8 mouse cellular contexts compared by ENCODE assay signal in the genomic region with DNA sequence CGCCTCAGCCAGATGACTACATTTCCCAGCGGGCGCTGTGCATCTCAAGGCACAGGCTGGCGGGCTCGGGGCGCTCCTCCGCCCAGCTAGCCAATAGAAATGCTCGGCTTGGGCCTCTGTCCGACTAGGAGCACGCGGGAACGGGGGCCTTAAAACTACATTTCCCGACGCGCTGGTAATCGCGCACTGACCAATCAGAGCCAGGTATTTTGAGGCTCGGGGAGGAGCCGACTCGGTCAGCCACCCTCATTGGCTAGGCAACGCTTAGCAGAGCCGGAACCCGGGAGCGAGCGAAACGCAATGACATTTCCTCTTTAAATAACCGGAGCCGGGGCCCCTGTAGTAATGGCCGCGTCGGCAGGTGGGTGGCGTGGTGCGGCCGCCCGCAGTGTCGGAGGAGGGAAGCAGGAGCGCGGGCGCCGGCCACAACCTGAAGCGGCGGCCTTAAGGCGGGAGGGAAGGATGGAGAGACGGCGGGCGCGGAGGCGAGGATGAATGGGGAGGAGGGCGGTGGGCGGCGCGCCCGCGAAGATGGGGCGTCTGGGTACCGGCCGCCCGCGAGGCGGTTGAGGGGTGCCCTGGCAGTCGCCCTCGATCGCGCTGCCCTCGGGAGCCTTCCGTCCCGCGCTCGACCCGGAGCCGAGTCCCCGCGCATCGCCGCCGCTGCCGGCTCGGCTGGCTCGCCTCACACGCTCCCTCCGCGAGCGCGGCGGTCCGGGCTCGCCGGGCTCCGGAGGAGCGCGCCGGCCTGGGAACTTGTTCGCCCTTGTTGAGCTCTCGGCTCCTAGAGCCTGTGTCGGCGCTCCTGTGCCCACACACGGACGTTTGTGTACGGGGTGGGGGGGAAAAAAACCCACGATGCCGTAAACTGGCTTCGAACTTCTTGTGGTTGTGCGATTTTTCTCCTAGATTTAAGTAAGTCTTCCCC. TPM values are rescaled to one million over a fixed set of nuclear protein-coding genes. Genes with fewer than 3 reads are reported as not detected.
A peak's percentile ranks its signal among the peaks of the same experiment; 100 is the strongest.
DNase-seq lines count a peak whose midpoint lies in the region; ATAC-seq and TF ChIP-seq lines count a peak whose summit lies in the region.

No protein-coding gene starts in this region.

- DNase-seq in c-Kit-positive CD71-positive TER-119-positive erythroid progenitor cells, embryonic 14.5 days (ENCODE audit: low spot score): peak; percentile 97
- DNase-seq in heart, postnatal 0 days (ENCODE audit: low spot score): peak; percentile 98
- DNase-seq in kidney, postnatal 4 days: peak; percentile 91 to 95

- H3K4me3 ChIP-seq in E14TG2a.4 (replicated peaks; ENCODE audit: low read length): peak overlapping the region; percentile 95
- H3K4me3 ChIP-seq in forebrain, embryonic 12.5 days (replicated peaks): peak overlapping the region; percentile 61
- H3K4me3 ChIP-seq in heart, postnatal 0 days (ENCODE audit: low read depth, low read length): peak overlapping the region; percentile 83
- peak overlapping the region; percentile 90 for H3K4me3 ChIP-seq in liver, embryonic 16.5 days (ENCODE audit: low read depth, low read length)
- H3K4me3 ChIP-seq in neural tube, embryonic 13.5 days: peak overlapping the region; percentile 82
- H3K4me3 ChIP-seq in testis, adult 2 months (ENCODE audit: control insufficient read depth, low read depth, low read length): peak overlapping the region; percentile 94

- peaks cover 16% of the 10 kb centered on the region for H3K4me1 ChIP-seq in E14TG2a.4 (replicated peaks; ENCODE audit: low read depth, low read length)
- peaks cover 15% of the 10 kb centered on the region for H3K4me1 ChIP-seq in forebrain, embryonic 12.5 days
- no peaks in the 10 kb centered on the region for H3K4me1 ChIP-seq in heart, postnatal 0 days (ENCODE audit: control insufficient read depth, insufficient read depth)
- H3K4me1 ChIP-seq in liver, embryonic 16.5 days (ENCODE audit: control insufficient read depth, low read depth, low read length): peaks cover 14% of the 10 kb centered on the region
- H3K4me1 ChIP-seq in neural tube, embryonic 13.5 days (replicated peaks): peaks cover 24% of the 10 kb centered on the region
- H3K4me1 ChIP-seq in testis, adult 2 months (ENCODE audit: control insufficient read depth, insufficient read depth, low read length): peaks cover 4% of the 10 kb centered on the region

- under 1% methylated on average over 103 of the region's 103 CpGs for WGBS in forebrain, embryonic 12.5 days
- under 1% methylated on average over 100 of the region's 103 CpGs for whole genome bisulfite sequencing in heart, postnatal 0 days
- WGBS in liver, embryonic 16.5 days (ENCODE audit: insufficient replicate concordance): under 1% methylated on average over 103 of the region's 103 CpGs
- under 1% methylated on average over 100 of the region's 103 CpGs for WGBS in neural tube, embryonic 13.5 days

- ATAC-seq in forebrain, embryonic 12.5 days (ENCODE audit: low FRiP score): peak; percentile 99
- peak; percentile 100 for ATAC-seq in heart, postnatal 0 days (ENCODE audit: insufficient read depth, low read depth)
- ATAC-seq in liver, embryonic 16.5 days (ENCODE audit: low read depth): peak; percentile 98
- peak; percentile 99 for ATAC-seq in neural tube, embryonic 13.5 days (ENCODE audit: low read depth)

- TF ChIP-seq EP300 in heart, postnatal 0 days (IDR thresholded peaks at IDR 0.05; ENCODE audit: low read depth): no peak

- H3K4me2 ChIP-seq in forebrain, embryonic 12.5 days: peak overlapping the region; percentile 61
- H3K4me2 ChIP-seq in heart, postnatal 0 days (ENCODE audit: low read depth, low read length): peak overlapping the region; percentile 93
- H3K4me2 ChIP-seq in liver, embryonic 16.5 days (ENCODE audit: low read depth, low read length): peak overlapping the region; percentile 84
- H3K4me2 ChIP-seq in neural tube, embryonic 13.5 days: peak overlapping the region; percentile 75

- no peak for TF ChIP-seq CTCF in E14TG2a.4 (conservative IDR thresholded peaks at IDR 0.05; ENCODE audit: low read length)
- no peak for TF ChIP-seq CTCF in heart, postnatal 0 days (IDR thresholded peaks at IDR 0.05; ENCODE audit: low read depth)
- TF ChIP-seq CTCF in testis, adult 2 months (IDR thresholded peaks at IDR 0.05; ENCODE audit: control insufficient read depth, insufficient read depth, insufficient replicate concordance, low read depth, low read length): no peak

- H3K27me3 ChIP-seq in E14TG2a.4 (ENCODE audit: insufficient read depth, low read length): no peaks in the 10 kb centered on the region
- peaks cover 4% of the 10 kb centered on the region; the same call in 1 of the 2 replicates for H3K27me3 ChIP-seq in forebrain, embryonic 12.5 days
- H3K27me3 ChIP-seq in heart, postnatal 0 days (ENCODE audit: control insufficient read depth, insufficient read depth, low read length): peaks cover 5% of the 10 kb centered on the region; the same call in 1 of the 2 replicates
- no peaks in the 10 kb centered on the region for H3K27me3 ChIP-seq in liver, embryonic 16.5 days (ENCODE audit: control insufficient read depth, insufficient read depth, low read depth, low read length)
- H3K27me3 ChIP-seq in neural tube, embryonic 13.5 days: no peaks in the 10 kb centered on the region
- no peaks in the 10 kb centered on the region for H3K27me3 ChIP-seq in testis, adult 2 months (ENCODE audit: control insufficient read depth, insufficient read depth, low read length)

- peaks cover 23% of the 10 kb centered on the region for H3K36me3 ChIP-seq in E14TG2a.4 (ENCODE audit: insufficient read depth, low read length)
- peaks cover 8% of the 10 kb centered on the region for H3K36me3 ChIP-seq in forebrain, embryonic 12.5 days (replicated peaks)
- 0 out of 2 replicates have a peak, but pooled peaks cover 2% of the 10 kb centered on the region for H3K36me3 ChIP-seq in heart, postnatal 0 days (replicated peaks; ENCODE audit: control insufficient read depth, insufficient read depth, low read length)
- peaks cover 5% of the 10 kb centered on the region; the same call in 1 of the 2 replicates for H3K36me3 ChIP-seq in liver, embryonic 16.5 days (ENCODE audit: control insufficient read depth, insufficient read depth)
- H3K36me3 ChIP-seq in neural tube, embryonic 13.5 days: peaks cover 16% of the 10 kb centered on the region
- no peaks in the 10 kb centered on the region; the same call in 1 of the 2 replicates for H3K36me3 ChIP-seq in testis, adult 2 months (ENCODE audit: control insufficient read depth, insufficient read depth, low read length)

- no peaks in the 10 kb centered on the region for H3K9me3 ChIP-seq in E14TG2a.4 (ENCODE audit: low read length)
- H3K9me3 ChIP-seq in forebrain, embryonic 12.5 days: no peaks in the 10 kb centered on the region
- H3K9me3 ChIP-seq in heart, postnatal 0 days (replicated peaks; ENCODE audit: control insufficient read depth, low read length): no peaks in the 10 kb centered on the region
- no peaks in the 10 kb centered on the region for H3K9me3 ChIP-seq in liver, embryonic 16.5 days (replicated peaks; ENCODE audit: control insufficient read depth, low read length)
- H3K9me3 ChIP-seq in neural tube, embryonic 13.5 days: no peaks in the 10 kb centered on the region

- H3K9ac ChIP-seq in forebrain, embryonic 12.5 days: peak overlapping the region; percentile 61
- H3K9ac ChIP-seq in heart, postnatal 0 days (replicated peaks; ENCODE audit: low read depth, low read length): peak overlapping the region; percentile 38
- peak overlapping the region; percentile 78 for H3K9ac ChIP-seq in liver, embryonic 16.5 days (ENCODE audit: low read depth, low read length)
- H3K9ac ChIP-seq in neural tube, embryonic 13.5 days: peak overlapping the region; percentile 85

- peak; percentile 65 for TF ChIP-seq POLR2A in testis, adult 2 months (IDR thresholded peaks at IDR 0.05; ENCODE audit: control insufficient read depth, low read depth, low read length)

- peak overlapping the region; percentile 73 for H3K27ac ChIP-seq in forebrain, embryonic 12.5 days
- H3K27ac ChIP-seq in heart, postnatal 0 days (ENCODE audit: low read depth): no peak overlapping the region
- peak overlapping the region; percentile 50; the same call in 1 of the 2 replicates for H3K27ac ChIP-seq in liver, embryonic 16.5 days (ENCODE audit: low read length)
- peak overlapping the region; percentile 90 for H3K27ac ChIP-seq in neural tube, embryonic 13.5 days (replicated peaks)
- H3K27ac ChIP-seq in testis, adult 2 months (ENCODE audit: control insufficient read depth, insufficient read depth, low read depth, low read length): peak overlapping the region; percentile 90

RNA-seq across cellular contexts. Expression of a gene that starts 0.8 kb away (rescaled TPM):
- 9.3 and 11.1 TPM in 2 replicates for polyA plus RNA-seq in forebrain, embryonic 12.5 days (2016; fragmentation: Nextera tagmentation; extraction: Ambion mirVana)
- 0.12 TPM in 1 of 2 replicates, not detected in the other for total RNA-seq in heart, postnatal 0 days (2014; rRNA removed; ENCODE audit: low replicate concordance)
- polyA plus RNA-seq in heart, postnatal 0 days (2015; fragmentation: Nextera tagmentation; extraction: Ambion mirVana): 0.12 and 0.25 TPM in 2 replicates
- polyA plus RNA-seq in liver, embryonic 16.5 days (2015; fragmentation: Nextera tagmentation; extraction: Ambion mirVana): 2.7 and 3.1 TPM in 2 replicates
- 4.5 and 5.1 TPM in 2 replicates for polyA plus RNA-seq in neural tube, embryonic 13.5 days (2015; fragmentation: Nextera tagmentation; extraction: Ambion mirVana)
- 2.0 and 2.6 TPM in 2 replicates for polyA plus RNA-seq in testis, adult 2 months (2012; rRNA removed)
